Mouse (Mus musculus): ENCODE data around the gene Olfr1299. TPM values are rescaled to one million over a fixed set of nuclear protein-coding genes. Genes with fewer than 3 reads are reported as not detected.

Gene Olfr1299
- not detected in 2 replicates for polyA plus RNA-seq (2015; fragmentation: Nextera tagmentation; extraction: Ambion mirVana)

DNA sequence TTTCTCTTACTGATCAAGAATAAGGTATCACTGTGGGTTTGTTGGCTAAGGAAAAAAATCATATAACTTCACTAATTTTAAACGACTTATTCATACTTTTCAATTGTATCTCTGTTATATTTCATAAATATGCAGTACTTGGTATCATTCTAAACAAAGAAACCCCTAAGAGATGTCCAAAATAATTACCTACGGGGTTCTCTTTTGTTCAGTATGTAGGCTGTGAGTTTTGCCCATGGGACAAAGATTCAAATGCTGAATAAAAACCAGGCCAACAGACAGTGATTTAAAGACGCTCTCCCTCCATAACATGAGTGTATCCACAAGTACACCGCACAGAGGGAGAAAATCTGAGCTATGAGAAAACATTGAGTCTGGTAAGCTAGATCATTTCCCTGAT is at the start of gene Olfr1299:
TSS of gene Olfr1299 (plus strand) at position 301 of the 400 bp plus-strand sequence.
- Histone ChIP-seq H3K4me2 (replicated peaks; ENCODE audit: low read depth, low read length) (no peak within 1 kb of the TSS), H3K4me1 (ENCODE audit: insufficient read depth, low read depth, low read length) (no peaks in the 10 kb centered on the region), H3K27me3 (replicated peaks; ENCODE audit: insufficient read depth, low read length) (no peaks in the 10 kb centered on the region), H3K9ac (replicated peaks; ENCODE audit: low read depth) (no peak within 1 kb of the TSS), H3K9me3 (ENCODE audit: low read length) (no peaks in the 10 kb centered on the region), H3K36me3 (ENCODE audit: insufficient read depth, low read length) (no peaks in the 10 kb centered on the region), H3K27ac (ENCODE audit: low read length) (no peak within 1 kb of the TSS), H3K4me3 (ENCODE audit: low read depth, low read length) (no peak within 1 kb of the TSS)
- no peak for TF ChIP-seq EP300 (IDR thresholded peaks at IDR 0.05)
- no peak for TF ChIP-seq CTCF (IDR thresholded peaks at IDR 0.05)
- DNase-seq (ENCODE audit: low spot score) (no peak), ATAC-seq (no peak)
- WGBS: 68% methylated on average over 4 of the region's 4 CpGs

DNA sequence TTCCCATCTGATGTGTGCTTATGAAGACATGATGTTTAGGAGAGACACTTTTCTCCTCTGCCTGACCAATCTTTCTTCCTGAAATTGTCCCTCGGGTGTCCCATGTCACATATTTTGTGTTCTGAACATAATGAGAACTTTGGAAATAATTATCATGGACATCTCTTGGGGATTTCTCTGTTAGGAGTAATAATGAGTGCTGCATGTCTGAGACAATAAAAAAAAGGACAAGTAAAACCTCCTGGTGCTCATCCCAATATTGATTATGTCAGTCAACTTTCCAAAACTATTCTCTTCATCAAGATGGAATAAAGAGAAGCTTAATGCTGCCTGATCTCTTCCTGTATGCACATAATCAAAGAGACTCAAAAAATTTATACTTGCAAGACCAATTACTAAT is 34.8 kb upstream of the Olfr1299 start, which contains the start of gene Olfr1297:
TSS of gene Olfr1297 (minus strand) at position 101 of the 400 bp plus-strand sequence.
- H3K36me3 ChIP-seq (ENCODE audit: insufficient read depth, low read length): no peaks in the 10 kb centered on the region
- TF ChIP-seq EP300 (IDR thresholded peaks at IDR 0.05) (no peak), CTCF (IDR thresholded peaks at IDR 0.05) (no peak)
- 57% methylated on average over 1 of the region's 1 CpGs for WGBS
- H3K4me1 ChIP-seq (ENCODE audit: insufficient read depth, low read depth, low read length): no peaks in the 10 kb centered on the region
- H3K27ac ChIP-seq (ENCODE audit: low read length): no peak within 1 kb of the TSS
- H3K9me3 ChIP-seq (ENCODE audit: low read length): no peaks in the 10 kb centered on the region
- H3K9ac ChIP-seq (replicated peaks; ENCODE audit: low read depth): no peak within 1 kb of the TSS
- no peak for ATAC-seq
- no peak for DNase-seq (ENCODE audit: low spot score)
- H3K4me2 ChIP-seq (replicated peaks; ENCODE audit: low read depth, low read length): no peak within 1 kb of the TSS
- no peaks in the 10 kb centered on the region for H3K27me3 ChIP-seq (replicated peaks; ENCODE audit: insufficient read depth, low read length)
- H3K4me3 ChIP-seq (ENCODE audit: low read depth, low read length): no peak within 1 kb of the TSS

DNA sequence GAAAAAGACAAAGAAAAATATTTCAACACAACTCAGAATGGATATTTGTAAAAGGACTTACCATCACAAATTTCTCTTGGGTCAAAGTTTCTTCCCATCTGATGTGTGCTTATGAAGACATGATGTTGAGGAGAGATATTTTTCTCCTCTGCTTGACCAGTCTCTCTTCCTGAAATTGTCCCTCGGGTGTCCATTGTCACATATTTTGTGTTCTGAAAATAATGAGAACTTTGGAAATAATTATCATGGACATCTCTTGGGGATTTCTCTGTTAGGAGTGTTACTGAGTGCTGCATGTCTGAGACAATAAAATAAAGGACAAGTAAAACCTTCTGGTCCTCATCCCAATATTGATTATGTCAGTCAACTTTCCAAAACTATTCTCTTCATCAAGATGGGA is 12.1 kb upstream of the Olfr1299 start, which contains the start of gene Olfr1298:
TSS of gene Olfr1298 (minus strand) at position 101 of the 400 bp plus-strand sequence.
- no peak within 1 kb of the TSS for H3K4me2 ChIP-seq (replicated peaks; ENCODE audit: low read depth, low read length)
- no peaks in the 10 kb centered on the region for H3K36me3 ChIP-seq (ENCODE audit: insufficient read depth, low read length)
- H3K9me3 ChIP-seq (ENCODE audit: low read length): no peaks in the 10 kb centered on the region
- WGBS: 79% methylated on average over 1 of the region's 1 CpGs
- H3K27ac ChIP-seq (ENCODE audit: low read length): no peak within 1 kb of the TSS
- no peaks in the 10 kb centered on the region for H3K27me3 ChIP-seq (replicated peaks; ENCODE audit: insufficient read depth, low read length)
- H3K9ac ChIP-seq (replicated peaks; ENCODE audit: low read depth): no peak within 1 kb of the TSS
- TF ChIP-seq EP300 (IDR thresholded peaks at IDR 0.05) (no peak), CTCF (IDR thresholded peaks at IDR 0.05) (no peak)
- no peak for DNase-seq (ENCODE audit: low spot score)
- ATAC-seq: no peak
- no peak within 1 kb of the TSS for H3K4me3 ChIP-seq (ENCODE audit: low read depth, low read length)
- H3K4me1 ChIP-seq (ENCODE audit: insufficient read depth, low read depth, low read length): no peaks in the 10 kb centered on the region

Other genes starting within 250 kb of the Olfr1299 start
- gene Olfr1286, start 238.3 kb upstream of the Olfr1299 start, polyA plus RNA-seq (2015; fragmentation: Nextera tagmentation; extraction: Ambion mirVana): not detected in 2 replicates
- not detected in 2 replicates for gene Olfr1287, start 212.3 kb upstream of the Olfr1299 start, polyA plus RNA-seq (2015; fragmentation: Nextera tagmentation; extraction: Ambion mirVana)
- gene Olfr1288, start 187.3 kb upstream of the Olfr1299 start, polyA plus RNA-seq (2015; fragmentation: Nextera tagmentation; extraction: Ambion mirVana): not detected in 2 replicates
- gene Olfr1289, start 180.6 kb upstream of the Olfr1299 start, polyA plus RNA-seq (2015; fragmentation: Nextera tagmentation; extraction: Ambion mirVana): not detected in 2 replicates
- not detected in 2 replicates for gene Olfr1290, start 167.6 kb upstream of the Olfr1299 start, polyA plus RNA-seq (2015; fragmentation: Nextera tagmentation; extraction: Ambion mirVana)
- gene Olfr1291-ps1, start 164.2 kb upstream of the Olfr1299 start, polyA plus RNA-seq (2015; fragmentation: Nextera tagmentation; extraction: Ambion mirVana): not detected in 2 replicates
- not detected in 2 replicates for gene Olfr1293-ps, start 136.2 kb upstream of the Olfr1299 start, polyA plus RNA-seq (2015; fragmentation: Nextera tagmentation; extraction: Ambion mirVana)
- gene Olfr1294, start 121.1 kb upstream of the Olfr1299 start, polyA plus RNA-seq (2015; fragmentation: Nextera tagmentation; extraction: Ambion mirVana): not detected in 2 replicates
- not detected in 2 replicates for gene Olfr1295, start 91.7 kb upstream of the Olfr1299 start, polyA plus RNA-seq (2015; fragmentation: Nextera tagmentation; extraction: Ambion mirVana)
- gene Olfr1297, start 34.9 kb upstream of the Olfr1299 start, polyA plus RNA-seq (2015; fragmentation: Nextera tagmentation; extraction: Ambion mirVana): not detected in 2 replicates
- gene Olfr1298, start 12.2 kb upstream of the Olfr1299 start, polyA plus RNA-seq (2015; fragmentation: Nextera tagmentation; extraction: Ambion mirVana): not detected in 2 replicates
- not detected in 2 replicates for gene Olfr1301, start 89.6 kb downstream of the Olfr1299 start, polyA plus RNA-seq (2015; fragmentation: Nextera tagmentation; extraction: Ambion mirVana)
- not detected in 2 replicates for gene Olfr1302, start 116.0 kb downstream of the Olfr1299 start, polyA plus RNA-seq (2015; fragmentation: Nextera tagmentation; extraction: Ambion mirVana)
- not detected in 2 replicates for gene Olfr1303, start 158.9 kb downstream of the Olfr1299 start, polyA plus RNA-seq (2015; fragmentation: Nextera tagmentation; extraction: Ambion mirVana)
- not detected in 2 replicates for gene Olfr1305, start 215.7 kb downstream of the Olfr1299 start, polyA plus RNA-seq (2015; fragmentation: Nextera tagmentation; extraction: Ambion mirVana)